Mouse (Mus musculus) ES-Bruce4 (cell line): ENCODE measurements around the gene Ston2. TPM values are rescaled to one million over a fixed set of nuclear protein-coding genes. Genes with fewer than 3 reads are reported as not detected.
"Not testable (repeated sequence)": the region's sequence is repeated elsewhere in the genome, so short reads cannot be mapped to it uniquely, and the experiment has no call there.

Experiments used
- H3K27ac ChIP-seq: 2 replicates; pipeline ENCODE4 v1.5.1; 2012; ENCODE audit warnings: low read length, inconsistent platforms; ENCODE audit not compliant: insufficient read depth
- H3K27me3 ChIP-seq: 2 replicates; pipeline ENCODE4 v1.6.1; 2012; ENCODE audit warnings: mild to moderate bottlenecking, low read length, inconsistent platforms; ENCODE audit not compliant: control insufficient read depth, poor library complexity, insufficient read depth, severe bottlenecking
- H3K36me3 ChIP-seq: 2 replicates; pipeline ENCODE4 v1.6.1; 2012; ENCODE audit warnings: inconsistent platforms, mild to moderate bottlenecking, low read length, moderate library complexity; ENCODE audit not compliant: control insufficient read depth, poor library complexity, insufficient read depth, severe bottlenecking
- H3K4me1 ChIP-seq: one replicate; pipeline ENCODE4 v1.8.1; 2011; ENCODE audit warnings: low read length; ENCODE audit not compliant: control insufficient read depth, insufficient read depth
- H3K4me3 ChIP-seq: 2 replicates; pipeline ENCODE4 v1.5.1; 2011; ENCODE audit warnings: low read depth, mild to moderate bottlenecking, low read length
- H3K9ac ChIP-seq: 2 replicates; pipeline ENCODE4 v1.6.1; 2012; ENCODE audit warnings: low read depth, mild to moderate bottlenecking, inconsistent platforms; ENCODE audit not compliant: poor library complexity, severe bottlenecking
- H3K9me3 ChIP-seq: replicated peaks from 2 replicates; pipeline ENCODE4 v1.6.1; 2012; ENCODE audit warnings: mild to moderate bottlenecking, low read length, inconsistent platforms; ENCODE audit not compliant: control insufficient read depth, poor library complexity, insufficient read depth, severe bottlenecking
- CTCF ChIP-seq: IDR thresholded peaks from one replicate; pipeline ENCODE4 v1.8.1; 2011; ENCODE audit warnings: low read depth, low read length
- EP300 ChIP-seq: IDR thresholded peaks from 2 replicates; pipeline ENCODE4 v1.6.1; 2011; ENCODE audit warnings: low read depth, low read length; ENCODE audit not compliant: insufficient read depth
- POLR2A ChIP-seq: IDR thresholded peaks from one replicate; pipeline ENCODE4 v1.8.1; 2011; ENCODE audit warnings: low read length; ENCODE audit not compliant: insufficient read depth
- polyA plus RNA-seq: library from polyadenylated mRNA; stranded (reverse); fragments of >200 nt; gene quantifications from 2 replicates; pipeline ENCODE4 v1.2.4, GENCODE M21; 2011; ENCODE audit warnings: low read depth; ENCODE audit not compliant: missing spikeins, insufficient read depth, insufficient read length

Ston2 gene
- polyA plus RNA-seq, 1 experiment, result 21.8 TPM

DNA sequence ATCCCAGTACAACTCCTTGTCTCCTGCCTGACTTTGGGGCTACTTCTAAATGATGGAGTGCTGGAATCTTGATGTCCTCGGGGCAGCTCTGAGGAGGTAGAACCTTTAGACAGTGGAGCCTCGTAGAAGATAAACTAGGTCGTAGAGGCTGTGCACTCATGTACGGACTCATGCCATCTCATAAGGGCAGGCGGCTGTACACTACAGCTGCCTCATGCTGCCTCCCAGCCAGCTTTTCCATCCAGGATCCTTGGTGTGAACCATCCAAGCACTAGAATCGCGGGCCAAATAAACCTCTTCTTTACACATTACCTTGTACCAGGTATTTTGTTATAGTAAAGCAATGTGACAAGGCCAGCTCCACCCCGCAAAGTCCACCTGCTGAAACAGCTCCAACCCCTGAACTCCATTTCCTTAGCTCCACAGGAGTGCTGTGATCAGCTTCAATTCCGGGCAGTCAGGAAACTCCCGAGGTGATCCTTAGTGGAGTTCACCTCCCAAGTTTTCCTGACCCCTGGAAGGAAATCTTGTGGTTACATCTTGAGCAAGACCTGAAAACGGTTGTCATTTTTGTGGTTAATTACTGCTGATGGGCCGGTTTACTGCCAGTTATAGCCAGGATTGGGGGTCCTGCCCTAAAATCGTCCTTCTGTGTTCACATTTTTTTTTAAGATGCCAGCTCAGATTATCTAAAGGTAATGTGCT lies 36.1 kb downstream of the Ston2 start:
- no peak overlapping the region for H3K4me3 ChIP-seq
- TF ChIP-seq CTCF, result no peak
- no peak for TF ChIP-seq EP300
- no peak for TF ChIP-seq POLR2A
- no peaks in the 10 kb centered on the region for H3K4me1 ChIP-seq

DNA sequence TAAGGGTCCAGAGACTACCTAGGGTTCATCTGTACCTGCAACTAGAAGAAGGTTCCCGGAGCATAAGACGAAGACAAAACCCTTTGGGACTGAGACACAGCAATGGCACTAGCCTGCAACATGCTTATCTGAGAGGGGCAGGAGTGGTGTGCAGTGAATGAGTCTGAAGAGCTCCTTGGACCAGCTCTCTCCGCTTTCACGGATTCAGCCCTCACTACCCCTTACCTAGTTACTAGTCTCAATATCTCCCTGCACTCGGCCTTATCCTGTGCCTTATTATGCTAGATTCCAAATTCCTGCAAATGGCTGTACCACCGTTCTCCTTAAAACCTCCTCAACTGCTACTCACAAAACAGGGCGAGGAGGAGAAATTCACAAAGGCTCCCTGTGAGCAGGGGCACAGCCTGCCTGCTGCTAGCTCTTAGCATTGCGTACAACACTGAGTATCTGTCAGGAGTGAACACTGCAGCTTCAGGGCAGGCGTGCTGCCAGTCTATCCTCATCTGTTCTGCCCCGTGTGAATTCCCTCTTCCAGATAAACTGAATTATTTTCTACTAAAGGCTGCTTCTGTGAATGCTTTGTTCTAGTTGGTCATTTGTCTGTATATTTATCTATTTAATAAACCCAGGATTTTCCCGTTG lies 38.5 kb downstream of the Ston2 start:
- H3K36me3 ChIP-seq, result no peaks in the 10 kb centered on the region
- no peak overlapping the region for H3K27ac ChIP-seq
- H3K9ac ChIP-seq, result no peak overlapping the region
- H3K4me1 ChIP-seq, result no peaks in the 10 kb centered on the region
- H3K9me3 ChIP-seq, result no peaks in the 10 kb centered on the region
- no peak overlapping the region for H3K4me3 ChIP-seq
- no peaks in the 10 kb centered on the region for H3K27me3 ChIP-seq
- no peak for TF ChIP-seq CTCF
- no peak for TF ChIP-seq EP300
- TF ChIP-seq POLR2A, result no peak

More for the DNA sequence above, 36.1 kb downstream of the Ston2 start:
- Histone ChIP-seq H3K36me3 (no peaks in the 10 kb centered on the region), H3K9me3 (no peaks in the 10 kb centered on the region), H3K27me3 (no peaks in the 10 kb centered on the region), H3K9ac (no peak overlapping the region), H3K27ac (no peak overlapping the region)

DNA sequence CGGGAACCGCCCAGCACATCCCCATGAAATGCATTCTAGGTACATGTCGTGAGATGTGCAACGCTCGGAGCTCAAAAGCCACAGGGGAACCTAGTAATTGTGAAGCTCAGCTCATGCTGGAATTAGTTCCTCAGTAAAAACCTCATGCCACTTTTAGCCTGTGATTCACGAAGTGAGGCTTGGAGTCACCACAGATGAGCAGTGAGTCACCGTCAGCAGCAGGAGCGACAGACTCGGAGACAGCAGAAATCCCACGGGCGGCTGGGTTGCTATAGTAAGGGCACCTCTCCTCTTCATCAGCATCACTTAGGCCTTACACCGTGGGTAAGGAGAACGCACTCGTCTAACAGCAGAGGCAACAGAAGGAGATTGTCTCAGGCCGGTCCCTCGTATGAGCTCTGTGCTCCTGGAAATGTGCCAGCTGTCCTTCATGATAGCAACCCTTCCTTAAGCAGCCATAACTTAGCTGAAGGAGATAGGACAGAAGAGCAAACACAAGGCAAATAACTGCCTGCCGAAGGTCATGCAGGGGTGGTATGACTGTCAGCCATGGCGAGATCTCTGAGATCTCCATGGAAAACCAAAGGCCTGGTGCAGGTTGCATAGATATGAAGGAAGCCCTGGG lies 39.8 kb downstream of the Ston2 start:
- no peaks in the 10 kb centered on the region for H3K4me1 ChIP-seq
- no peaks in the 10 kb centered on the region for H3K27me3 ChIP-seq
- no peak overlapping the region for H3K4me3 ChIP-seq
- no peak overlapping the region for H3K9ac ChIP-seq
- H3K27ac ChIP-seq, result no peak overlapping the region
- H3K9me3 ChIP-seq, result no peaks in the 10 kb centered on the region
- H3K36me3 ChIP-seq, result no peaks in the 10 kb centered on the region
- TF ChIP-seq EP300 (no peak), POLR2A (no peak), CTCF (no peak)

DNA sequence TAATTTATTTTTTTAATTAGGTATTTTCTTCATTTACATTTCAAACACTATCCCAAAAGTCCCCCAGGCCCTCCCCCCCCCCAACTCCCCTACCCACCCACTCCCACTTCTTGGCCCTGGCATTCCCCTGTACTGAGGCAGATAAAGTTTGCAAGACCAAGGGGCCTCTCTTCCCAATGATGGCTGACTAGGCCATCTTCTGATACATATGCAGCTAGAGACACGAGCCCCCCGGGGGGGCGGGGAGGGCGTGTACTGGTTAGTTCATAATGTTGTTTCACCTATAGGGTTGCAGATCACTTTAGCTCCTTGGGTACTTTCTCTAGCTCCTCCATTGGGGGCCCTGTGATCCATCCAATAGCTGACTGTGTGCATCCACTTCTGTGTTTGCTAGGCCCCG lies 41.3 kb downstream of the Ston2 start:
- not testable (repeated sequence) for H3K27me3 ChIP-seq, H3K9ac ChIP-seq, H3K9me3 ChIP-seq, H3K4me3 ChIP-seq, H3K36me3 ChIP-seq, H3K27ac ChIP-seq, H3K4me1 ChIP-seq

DNA sequence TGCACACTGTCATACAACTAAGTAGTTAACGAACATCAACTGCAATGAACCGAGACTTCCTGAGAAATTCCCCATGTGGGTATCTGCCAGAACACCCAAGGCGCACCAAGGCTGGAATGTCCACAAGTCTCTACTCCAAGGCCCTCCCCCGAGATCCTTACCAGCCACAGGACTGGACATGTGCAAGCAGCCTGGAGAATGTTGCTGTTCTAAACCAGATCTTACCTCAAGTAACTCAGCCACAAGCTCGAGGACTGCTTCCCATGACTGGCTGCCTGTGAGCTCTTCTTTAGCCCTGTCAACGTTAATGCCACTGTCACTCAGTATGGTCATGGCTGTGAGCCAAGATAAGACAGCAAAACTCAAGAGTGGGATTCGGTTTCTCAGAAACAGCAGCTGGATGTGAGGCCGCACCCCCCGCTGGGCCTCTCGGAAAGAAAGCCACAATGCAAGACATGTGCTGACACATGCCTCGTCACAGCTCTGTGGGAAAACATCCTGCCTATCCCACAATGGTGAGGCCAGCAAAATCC lies 42.4 kb downstream of the Ston2 start:
- TF ChIP-seq EP300 (no peak), POLR2A (no peak), CTCF (no peak)
- Histone ChIP-seq H3K36me3 (no peaks in the 10 kb centered on the region), H3K27me3 (no peaks in the 10 kb centered on the region), H3K9ac (no peak overlapping the region), H3K27ac (no peak overlapping the region), H3K9me3 (no peaks in the 10 kb centered on the region), H3K4me1 (no peaks in the 10 kb centered on the region), H3K4me3 (no peak overlapping the region)

DNA sequence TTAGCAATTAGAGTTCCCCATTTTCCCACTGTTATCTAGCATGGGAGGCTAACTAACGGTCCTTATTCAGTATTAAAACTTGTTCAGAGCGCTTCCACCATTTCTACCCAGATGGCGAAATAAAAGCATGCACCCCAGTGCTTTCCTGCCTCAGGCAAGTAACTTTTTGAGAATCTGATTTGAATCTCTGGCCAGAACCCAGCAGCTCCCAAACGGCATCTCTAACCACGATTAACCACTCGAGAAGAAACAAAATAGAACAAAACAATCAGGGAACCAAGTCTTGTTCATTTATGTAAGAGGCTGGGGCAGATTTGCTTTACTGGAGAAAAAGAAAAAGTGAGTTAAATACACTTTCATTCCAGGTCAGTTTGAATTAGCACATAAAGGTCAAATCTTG lies 44.1 kb downstream of the Ston2 start:
- H3K27me3 ChIP-seq, result no peaks in the 10 kb centered on the region
- no peak overlapping the region for H3K27ac ChIP-seq
- H3K4me1 ChIP-seq, result no peaks in the 10 kb centered on the region

More for the DNA sequence above, 44.1 kb downstream of the Ston2 start:
- TF ChIP-seq EP300 (no peak), CTCF (no peak), POLR2A (no peak)
- H3K36me3 ChIP-seq, result no peaks in the 10 kb centered on the region
- no peak overlapping the region for H3K4me3 ChIP-seq
- H3K9ac ChIP-seq, result no peak overlapping the region
- H3K9me3 ChIP-seq, result no peaks in the 10 kb centered on the region
